Mouse (Mus musculus): ENCODE data around the gene Fndc9. TPM values are rescaled to one million over a fixed set of nuclear protein-coding genes. Genes with fewer than 3 reads are reported as not detected.

Gene Fndc9
- polyA plus RNA-seq, 1 experiment from 2014 or later: 1.7 TPM

- Histone ChIP-seq H3K4me2 (no peak overlapping the region), H3K4me1 (replicated peaks) (peaks cover 44% of the 10 kb centered on the region), H3K36me3 (peaks cover 13% of the 10 kb centered on the region), H3K4me3 (no peak overlapping the region), H3K9me3 (no peaks in the 10 kb centered on the region), H3K27me3 (no peaks in the 10 kb centered on the region), H3K27ac (peak overlapping the region; percentile 49; the same call in 1 of the 2 replicates), H3K9ac (no peak overlapping the region)
- WGBS: 78% methylated on average over 14 of the region's 14 CpGs
- ATAC-seq (ENCODE audit: low FRiP score): no peak
These were observed 20.7 kb upstream of the Fndc9 start for GRCm38 (mm10) chr11:46214368-46215230.

- Histone ChIP-seq H3K4me2 (no peak overlapping the region), H3K27ac (peak overlapping the region; percentile 71), H3K4me3 (no peak overlapping the region), H3K27me3 (no peaks in the 10 kb centered on the region), H3K4me1 (replicated peaks) (peaks cover 52% of the 10 kb centered on the region), H3K9ac (no peak overlapping the region), H3K9me3 (no peaks in the 10 kb centered on the region), H3K36me3 (peaks cover 15% of the 10 kb centered on the region)
- 31% methylated on average over 3 of the region's 3 CpGs for WGBS
- ATAC-seq (ENCODE audit: low FRiP score): peak; percentile 54; the same call in 1 of the 2 replicates
These were observed 20.0 kb upstream of the Fndc9 start for GRCm38 (mm10) chr11:46215354-46215753.

- no peak for ATAC-seq (ENCODE audit: low FRiP score)
- H3K36me3 ChIP-seq: peaks cover 28% of the 10 kb centered on the region
- 73% methylated on average over 7 of the region's 7 CpGs for WGBS
- H3K9ac ChIP-seq: no peak overlapping the region
- peak overlapping the region; percentile 95; the same call in 1 of the 2 replicates for H3K27ac ChIP-seq
- no peaks in the 10 kb centered on the region for H3K27me3 ChIP-seq
- H3K9me3 ChIP-seq: no peaks in the 10 kb centered on the region
- no peak overlapping the region for H3K4me2 ChIP-seq
- H3K4me1 ChIP-seq (replicated peaks): peaks cover 58% of the 10 kb centered on the region
- no peak overlapping the region for H3K4me3 ChIP-seq
These were observed 18.7 kb upstream of the Fndc9 start for GRCm38 (mm10) chr11:46216669-46217068.

GRCm38 (mm10) chr11:46217686-46218085 lies 17.6 kb upstream of the Fndc9 start:
- peaks cover 38% of the 10 kb centered on the region for H3K36me3 ChIP-seq
- 0 out of 2 replicates have a peak overlapping the region, but pooled peaks have one; percentile 49 for H3K9ac ChIP-seq
- WGBS: 78% methylated on average over 9 of the region's 9 CpGs
- H3K4me2 ChIP-seq: no peak overlapping the region
- peaks cover 58% of the 10 kb centered on the region for H3K4me1 ChIP-seq (replicated peaks)
- ATAC-seq (ENCODE audit: low FRiP score): no peak
- H3K27me3 ChIP-seq: no peaks in the 10 kb centered on the region
- no peak overlapping the region for H3K4me3 ChIP-seq
- peak overlapping the region; percentile 95 for H3K27ac ChIP-seq
- no peaks in the 10 kb centered on the region for H3K9me3 ChIP-seq

GRCm38 (mm10) chr11:46218584-46218983 lies 16.7 kb upstream of the Fndc9 start:
- Histone ChIP-seq H3K36me3 (peaks cover 47% of the 10 kb centered on the region), H3K9ac (peak overlapping the region; percentile 49; the same call in 1 of the 2 replicates), H3K27ac (peak overlapping the region; percentile 95), H3K4me2 (peak overlapping the region; percentile 20; the same call in 1 of the 2 replicates), H3K4me1 (replicated peaks) (peaks cover 58% of the 10 kb centered on the region), H3K4me3 (no peak overlapping the region), H3K9me3 (no peaks in the 10 kb centered on the region), H3K27me3 (no peaks in the 10 kb centered on the region)
- peak; percentile 63 for ATAC-seq (ENCODE audit: low FRiP score)
- 22% methylated on average over 5 of the region's 5 CpGs for WGBS

GRCm38 (mm10) chr11:46219380-46219779 lies 16.0 kb upstream of the Fndc9 start:
- H3K9ac ChIP-seq: peak overlapping the region; percentile 49; the same call in 1 of the 2 replicates
- no peak for ATAC-seq (ENCODE audit: low FRiP score)
- H3K9me3 ChIP-seq: no peaks in the 10 kb centered on the region
- peaks cover 49% of the 10 kb centered on the region for H3K36me3 ChIP-seq
- peaks cover 53% of the 10 kb centered on the region for H3K4me1 ChIP-seq (replicated peaks)
- H3K4me3 ChIP-seq: no peak overlapping the region
- H3K27ac ChIP-seq: peak overlapping the region; percentile 95
- H3K4me2 ChIP-seq: no peak overlapping the region
- no peaks in the 10 kb centered on the region for H3K27me3 ChIP-seq
- 63% methylated on average over 9 of the region's 9 CpGs for WGBS

GRCm38 (mm10) chr11:46220211-46220610 lies 15.1 kb upstream of the Fndc9 start:
- Histone ChIP-seq H3K4me1 (replicated peaks) (peaks cover 45% of the 10 kb centered on the region), H3K9me3 (no peaks in the 10 kb centered on the region), H3K9ac (no peak overlapping the region), H3K27ac (peak overlapping the region; percentile 95), H3K4me3 (no peak overlapping the region), H3K27me3 (no peaks in the 10 kb centered on the region), H3K4me2 (no peak overlapping the region), H3K36me3 (peaks cover 54% of the 10 kb centered on the region)
- WGBS: 64% methylated on average over 2 of the region's 2 CpGs
- no peak for ATAC-seq (ENCODE audit: low FRiP score)

GRCm38 (mm10) chr11:46223575-46223974 lies 11.8 kb upstream of the Fndc9 start:
- H3K4me1 ChIP-seq (replicated peaks): peaks cover 24% of the 10 kb centered on the region
- H3K4me3 ChIP-seq: no peak overlapping the region
- H3K36me3 ChIP-seq: peaks cover 52% of the 10 kb centered on the region
- no peak overlapping the region for H3K9ac ChIP-seq
- WGBS: 86% methylated on average over 2 of the region's 2 CpGs
- H3K9me3 ChIP-seq: no peaks in the 10 kb centered on the region
- no peak overlapping the region for H3K27ac ChIP-seq
- no peak overlapping the region for H3K4me2 ChIP-seq
- H3K27me3 ChIP-seq: no peaks in the 10 kb centered on the region
- no peak for ATAC-seq (ENCODE audit: low FRiP score)

GRCm38 (mm10) chr11:46225345-46225744 lies 10.0 kb upstream of the Fndc9 start:
- no peak overlapping the region for H3K9ac ChIP-seq
- H3K27ac ChIP-seq: no peak overlapping the region
- H3K27me3 ChIP-seq: no peaks in the 10 kb centered on the region
- WGBS: 89% methylated on average over 5 of the region's 5 CpGs
- no peak overlapping the region for H3K4me3 ChIP-seq
- H3K4me1 ChIP-seq (replicated peaks): peaks cover 6% of the 10 kb centered on the region
- peaks cover 67% of the 10 kb centered on the region for H3K36me3 ChIP-seq
- no peaks in the 10 kb centered on the region for H3K9me3 ChIP-seq
- ATAC-seq (ENCODE audit: low FRiP score): no peak
- H3K4me2 ChIP-seq: no peak overlapping the region

- peaks cover 56% of the 10 kb centered on the region for H3K36me3 ChIP-seq
- 63% methylated on average over 6 of the region's 6 CpGs for WGBS
- H3K4me3 ChIP-seq: no peak overlapping the region
- no peaks in the 10 kb centered on the region for H3K9me3 ChIP-seq
- H3K4me2 ChIP-seq: no peak overlapping the region
- H3K4me1 ChIP-seq (replicated peaks): peaks cover 13% of the 10 kb centered on the region
- H3K27me3 ChIP-seq: no peaks in the 10 kb centered on the region
- H3K9ac ChIP-seq: no peak overlapping the region
- no peak overlapping the region for H3K27ac ChIP-seq
- no peak for ATAC-seq (ENCODE audit: low FRiP score)
These were observed 5.1 kb upstream of the Fndc9 start for GRCm38 (mm10) chr11:46230184-46230583.

GRCm38 (mm10) chr11:46232803-46233202 lies 2.5 kb upstream of the Fndc9 start:
- Histone ChIP-seq H3K4me1 (replicated peaks) (peaks cover 27% of the 10 kb centered on the region), H3K9me3 (no peaks in the 10 kb centered on the region), H3K36me3 (peaks cover 61% of the 10 kb centered on the region), H3K27ac (no peak overlapping the region), H3K9ac (no peak overlapping the region), H3K27me3 (no peaks in the 10 kb centered on the region), H3K4me3 (no peak overlapping the region), H3K4me2 (no peak overlapping the region)
- no peak for ATAC-seq (ENCODE audit: low FRiP score)
- 84% methylated on average over 4 of the region's 4 CpGs for WGBS

GRCm38 (mm10) chr11:46233966-46234365 lies 1.4 kb upstream of the Fndc9 start:
- no peak overlapping the region for H3K4me2 ChIP-seq
- H3K9me3 ChIP-seq: no peaks in the 10 kb centered on the region
- peaks cover 66% of the 10 kb centered on the region for H3K36me3 ChIP-seq
- no peaks in the 10 kb centered on the region for H3K27me3 ChIP-seq
- 69% methylated on average over 4 of the region's 4 CpGs for whole genome bisulfite sequencing
- H3K9ac ChIP-seq: no peak overlapping the region
- H3K4me1 ChIP-seq (replicated peaks): peaks cover 27% of the 10 kb centered on the region
- ATAC-seq (ENCODE audit: low FRiP score): no peak
- H3K27ac ChIP-seq: peak overlapping the region; percentile 66; the same call in 1 of the 2 replicates
- H3K4me3 ChIP-seq: no peak overlapping the region

- Histone ChIP-seq H3K4me2 (no peak overlapping the region), H3K9me3 (no peaks in the 10 kb centered on the region), H3K4me3 (no peak overlapping the region), H3K4me1 (replicated peaks) (peaks cover 27% of the 10 kb centered on the region), H3K27ac (no peak overlapping the region), H3K9ac (no peak overlapping the region), H3K27me3 (no peaks in the 10 kb centered on the region), H3K36me3 (peaks cover 66% of the 10 kb centered on the region)
- ATAC-seq (ENCODE audit: low FRiP score): no peak
- WGBS: 48% methylated on average over 4 of the region's 4 CpGs
These were observed 1.6 kb downstream of the Fndc9 start for GRCm38 (mm10) chr11:46236976-46237375.

Measured in hindbrain, embryonic 13.5 days (tissue).